Comparison of ENCODE assay signal across 15 mouse cellular contexts in genomic region chr7:126359049-126359448, GRCm38 (mm10). TPM values are rescaled to one million over a fixed set of nuclear protein-coding genes. Genes with fewer than 3 reads are reported as not detected.
DNase-seq lines count a peak whose midpoint lies in the region; ATAC-seq and TF ChIP-seq lines count a peak whose summit lies in the region.
"Had no signal": no experiment of that assay in that cellular context is flagged by ENCODE, and none has a peak within 500 bp of the region (broad histone marks: within the 10 kb centered on the region; RNA-seq: fewer than 3 reads in every experiment).

No protein-coding gene starts in this region.

- no peaks in the 10 kb centered on the region for H3K79me2 ChIP-seq in C2C12 (ENCODE audit: control insufficient read depth, insufficient read depth)

- H3K79me3 ChIP-seq in C2C12 (ENCODE audit: low read depth) = no peaks in the 10 kb centered on the region

- no peak for DNase-seq in embryonic facial prominence, embryonic 10.5 days (ENCODE audit: low spot score)
- no peak for DNase-seq in liver, postnatal 0 days
- DNase-seq in brain, embryonic 14.5 days (ENCODE audit: low read depth) = peak; percentile 11
- no peak for DNase-seq in ovary, adult 18-20 months (ENCODE audit: low spot score)
- no peak for DNase-seq in right cerebral cortex, postnatal 36 days (ENCODE audit: low spot score in 2 of 2)
- DNase-seq: adrenal gland, postnatal 10 days; cerebellum, adult 9-11 months had no signal

- TF ChIP-seq CTCF in liver, postnatal 0 days (IDR thresholded peaks at IDR 0.05; ENCODE audit: low read depth) = no peak
- no peak for TF ChIP-seq CTCF in C2C12 (IDR thresholded peaks at IDR 0.05; ENCODE audit: control insufficient read depth, insufficient read depth, insufficient read length)
- TF ChIP-seq CTCF in brain, embryonic 14.5 days (IDR thresholded peaks at IDR 0.05; ENCODE audit: borderline replicate concordance, extremely low read depth, insufficient read depth, insufficient read length) = no peak

- H3K4me3 ChIP-seq in embryonic facial prominence, embryonic 12.5 days = no peak overlapping the region
- H3K4me3 ChIP-seq in embryonic facial prominence, embryonic 10.5 days = no peak overlapping the region
- no peak overlapping the region for H3K4me3 ChIP-seq in liver, embryonic 12.5 days
- no peak overlapping the region for H3K4me3 ChIP-seq in liver, postnatal 0 days (ENCODE audit: low read depth, low read length)
- H3K4me3 ChIP-seq in C2C12 (ENCODE audit: insufficient read depth, poor library complexity, severe bottlenecking) = no peak overlapping the region
- H3K4me3 ChIP-seq: layer of hippocampus, adult 2 months; left cerebral cortex, adult 2 months; limb, embryonic 15.5 days had no signal

- peak overlapping the region; percentile 19; the same call in 1 of the 2 replicates for H3K4me2 ChIP-seq in embryonic facial prominence, embryonic 12.5 days (replicated peaks)
- H3K4me2 ChIP-seq in liver, embryonic 12.5 days = peak overlapping the region; percentile 14; the same call in 1 of the 2 replicates
- H3K4me2 ChIP-seq in liver, postnatal 0 days (ENCODE audit: low read depth, low read length) = no peak overlapping the region; the same call in 1 of the 2 replicates
- H3K4me2 ChIP-seq: limb, embryonic 15.5 days had no signal

- H3ac ChIP-seq in C2C12 (ENCODE audit: control insufficient read depth, insufficient read length, low read depth) = no peak overlapping the region

- 64% methylated on average over 13 of the region's 13 CpGs for WGBS in embryonic facial prominence, embryonic 12.5 days
- WGBS in embryonic facial prominence, embryonic 10.5 days = 80% methylated on average over 13 of the region's 13 CpGs
- WGBS in liver, embryonic 12.5 days (ENCODE audit: insufficient replicate concordance) = 60% methylated on average over 13 of the region's 13 CpGs
- 72% methylated on average over 13 of the region's 13 CpGs for WGBS in liver, postnatal 0 days (ENCODE audit: insufficient replicate concordance)

- TF ChIP-seq EP300 in liver, postnatal 0 days (IDR thresholded peaks at IDR 0.05; ENCODE audit: low read depth) = no peak

- 0 out of 2 replicates have a peak, but pooled peaks cover 6% of the 10 kb centered on the region for H3K36me3 ChIP-seq in embryonic facial prominence, embryonic 12.5 days
- peaks cover 7% of the 10 kb centered on the region for H3K36me3 ChIP-seq in embryonic facial prominence, embryonic 10.5 days (replicated peaks)
- peaks cover 7% of the 10 kb centered on the region; the same call in 1 of the 2 replicates for H3K36me3 ChIP-seq in liver, embryonic 12.5 days
- H3K36me3 ChIP-seq in liver, postnatal 0 days (replicated peaks; ENCODE audit: insufficient read depth, low read length) = no peaks in the 10 kb centered on the region
- no peaks in the 10 kb centered on the region for H3K36me3 ChIP-seq in C2C12 (ENCODE audit: control insufficient read depth, insufficient read depth)
- H3K36me3 ChIP-seq: limb, embryonic 15.5 days had no signal

- no peak overlapping the region for H3K27ac ChIP-seq in embryonic facial prominence, embryonic 12.5 days
- no peak overlapping the region for H3K27ac ChIP-seq in embryonic facial prominence, embryonic 10.5 days (replicated peaks)
- H3K27ac ChIP-seq in liver, embryonic 12.5 days = no peak overlapping the region
- H3K27ac ChIP-seq in liver, postnatal 0 days (ENCODE audit: low read depth) = no peak overlapping the region
- H3K27ac ChIP-seq: kidney, postnatal 0 days; layer of hippocampus, adult 2 months; left cerebral cortex, adult 2 months; limb, embryonic 15.5 days had no signal

- H3K9ac ChIP-seq in embryonic facial prominence, embryonic 12.5 days = no peak overlapping the region
- H3K9ac ChIP-seq in liver, embryonic 12.5 days = no peak overlapping the region
- no peak overlapping the region for H3K9ac ChIP-seq in liver, postnatal 0 days (replicated peaks)
- H3K9ac ChIP-seq: limb, embryonic 15.5 days had no signal

- H3K4me1 ChIP-seq in embryonic facial prominence, embryonic 12.5 days = no peaks in the 10 kb centered on the region; the same call in 1 of the 2 replicates
- H3K4me1 ChIP-seq in embryonic facial prominence, embryonic 10.5 days = peaks cover 24% of the 10 kb centered on the region
- peaks cover 55% of the 10 kb centered on the region for H3K4me1 ChIP-seq in liver, embryonic 12.5 days
- H3K4me1 ChIP-seq in liver, postnatal 0 days (ENCODE audit: insufficient read depth) = peaks cover 14% of the 10 kb centered on the region
- H3K4me1 ChIP-seq: limb, embryonic 15.5 days had no signal

- H3K27me3 ChIP-seq in embryonic facial prominence, embryonic 12.5 days = no peaks in the 10 kb centered on the region
- H3K27me3 ChIP-seq in embryonic facial prominence, embryonic 10.5 days (replicated peaks; ENCODE audit: low read depth, poor library complexity, severe bottlenecking) = no peaks in the 10 kb centered on the region
- H3K27me3 ChIP-seq in liver, embryonic 12.5 days (replicated peaks) = no peaks in the 10 kb centered on the region
- no peaks in the 10 kb centered on the region for H3K27me3 ChIP-seq in liver, postnatal 0 days (ENCODE audit: insufficient read depth, low read length)
- H3K27me3 ChIP-seq in C2C12 (ENCODE audit: control insufficient read depth, insufficient read depth, insufficient read length) = peaks cover 3% of the 10 kb centered on the region
- H3K27me3 ChIP-seq: limb, embryonic 15.5 days had no signal

- H3K9me3 ChIP-seq in embryonic facial prominence, embryonic 12.5 days = no peaks in the 10 kb centered on the region
- H3K9me3 ChIP-seq in embryonic facial prominence, embryonic 10.5 days = no peaks in the 10 kb centered on the region
- H3K9me3 ChIP-seq in liver, embryonic 12.5 days (replicated peaks) = no peaks in the 10 kb centered on the region
- H3K9me3 ChIP-seq in liver, postnatal 0 days (ENCODE audit: low read length) = no peaks in the 10 kb centered on the region
- H3K9me3 ChIP-seq: limb, embryonic 15.5 days had no signal

- no peak for ATAC-seq in embryonic facial prominence, embryonic 12.5 days (ENCODE audit: insufficient number of reproducible peaks, insufficient read depth, low FRiP score, low TSS enrichment)
- ATAC-seq in liver, embryonic 12.5 days = no peak
- ATAC-seq in liver, postnatal 0 days = no peak
- ATAC-seq: intestine, embryonic 16.5 days had no signal

- TF ChIP-seq POLR2A in brain, embryonic 14.5 days (IDR thresholded peaks at IDR 0.05; ENCODE audit: borderline replicate concordance, extremely low read depth, insufficient read depth, insufficient read length, poor library complexity, severe bottlenecking) = no peak

TF ChIP-seq in C2C12, 6 proteins besides CTCF, POLR2A, EP300 and RAD21:
- TF ChIP-seq MYOG (IDR thresholded peaks at IDR 0.05; ENCODE audit: control insufficient read depth, extremely low read depth, insufficient read length) (no peak), USF1 (IDR thresholded peaks at IDR 0.05; ENCODE audit: low read depth) (peak; percentile 94)

RNA-seq across cellular contexts. Expression of gene Lat, which starts 10.3 kb away (rescaled TPM):
- polyA plus RNA-seq in embryonic facial prominence, embryonic 12.5 days (2016; fragmentation: Nextera tagmentation; extraction: Ambion mirVana) = 2.8 and 3.3 TPM in 2 replicates
- polyA plus RNA-seq in embryonic facial prominence, embryonic 10.5 days (2016; fragmentation: Nextera tagmentation; extraction: Ambion mirVana) = 2.9 and 3.3 TPM in 2 replicates
- 14.5 and 15.6 TPM in 2 replicates for polyA plus RNA-seq in liver, embryonic 12.5 days (2016; fragmentation: Nextera tagmentation; extraction: Ambion mirVana)
- polyA plus RNA-seq in liver, postnatal 0 days (2015; fragmentation: Nextera tagmentation; extraction: Ambion mirVana) = 8.7 and 9.2 TPM in 2 replicates
- 0.23 TPM for polyA plus RNA-seq in C2C12 (2012; fragmentation: generic; extraction: Trizol)
- polyA plus RNA-seq in brain, embryonic 14.5 days (2012; rRNA removed) = 1.0 and 2.1 TPM in 2 replicates

RNA-seq across cellular contexts. Expression of gene Spns1, which starts 18.2 kb away (rescaled TPM):
- polyA plus RNA-seq in embryonic facial prominence, embryonic 12.5 days (2016; fragmentation: Nextera tagmentation; extraction: Ambion mirVana) = 64.9 and 68.9 TPM in 2 replicates
- 63.6 and 66.9 TPM in 2 replicates for polyA plus RNA-seq in embryonic facial prominence, embryonic 10.5 days (2016; fragmentation: Nextera tagmentation; extraction: Ambion mirVana)
- 27.3 and 29.1 TPM in 2 replicates for polyA plus RNA-seq in liver, embryonic 12.5 days (2016; fragmentation: Nextera tagmentation; extraction: Ambion mirVana)
- polyA plus RNA-seq in liver, postnatal 0 days (2015; fragmentation: Nextera tagmentation; extraction: Ambion mirVana) = 17.2 and 18.6 TPM in 2 replicates
- polyA plus RNA-seq in C2C12 (2012; fragmentation: generic; extraction: Trizol) = 69.8 TPM
- 176 and 234 TPM in 2 replicates for polyA plus RNA-seq in brain, embryonic 14.5 days (2012; rRNA removed)

RNA-seq across cellular contexts. Expression of gene Nfatc2ip, which starts 37.5 kb away (rescaled TPM):
- 3.1 and 3.2 TPM in 2 replicates for polyA plus RNA-seq in embryonic facial prominence, embryonic 12.5 days (2016; fragmentation: Nextera tagmentation; extraction: Ambion mirVana)
- 2.5 and 2.9 TPM in 2 replicates for polyA plus RNA-seq in embryonic facial prominence, embryonic 10.5 days (2016; fragmentation: Nextera tagmentation; extraction: Ambion mirVana)
- 3.6 and 3.7 TPM in 2 replicates for polyA plus RNA-seq in liver, embryonic 12.5 days (2016; fragmentation: Nextera tagmentation; extraction: Ambion mirVana)
- polyA plus RNA-seq in liver, postnatal 0 days (2015; fragmentation: Nextera tagmentation; extraction: Ambion mirVana) = 1.4 and 1.5 TPM in 2 replicates
- 6.2 TPM for polyA plus RNA-seq in C2C12 (2012; fragmentation: generic; extraction: Trizol)
- 11.0 and 15.7 TPM in 2 replicates for polyA plus RNA-seq in brain, embryonic 14.5 days (2012; rRNA removed)

RNA-seq across cellular contexts. Expression of gene Cd19, which starts 55.6 kb away (rescaled TPM):
- not detected in 2 replicates for polyA plus RNA-seq in embryonic facial prominence, embryonic 12.5 days (2016; fragmentation: Nextera tagmentation; extraction: Ambion mirVana)
- not detected in 2 replicates for polyA plus RNA-seq in embryonic facial prominence, embryonic 10.5 days (2016; fragmentation: Nextera tagmentation; extraction: Ambion mirVana)
- 0.08 TPM in 1 of 2 replicates, not detected in the other for polyA plus RNA-seq in liver, embryonic 12.5 days (2016; fragmentation: Nextera tagmentation; extraction: Ambion mirVana)
- 8.7 and 9.1 TPM in 2 replicates for polyA plus RNA-seq in liver, postnatal 0 days (2015; fragmentation: Nextera tagmentation; extraction: Ambion mirVana)
- not detected for polyA plus RNA-seq in C2C12 (2012; fragmentation: generic; extraction: Trizol)
- 0.05 and 0.06 TPM in 2 replicates for polyA plus RNA-seq in brain, embryonic 14.5 days (2012; rRNA removed)
